Mouse (Mus musculus) layer of hippocampus, postnatal 36 days (tissue): Measurements from ENCODE around the gene Zfp219. TPM values are rescaled to one million over a fixed set of nuclear protein-coding genes. Genes with fewer than 3 reads are reported as not detected.

ENCODE experiments used
- DNase-seq, 2 experiments: peaks; one replicate each; pipeline ENCODE4 v3.0.0; 2022
- total RNA-seq, 2 experiments: library from RNA; stranded (reverse); gene quantifications; 2 replicates each; pipeline ENCODE4 v1.2.3; 2021

The Zfp219 gene
- total RNA-seq, 2 experiments from 2014 or later, result 42.5 to 44.4 TPM

- no peak for DNase-seq
Measured at GRCm38 (mm10) chr14:52018248-52019050, 2.1 kb downstream of the Zfp219 start.

GRCm38 (mm10) chr14:52017662-52018061 is 2.9 kb downstream of the Zfp219 start:
- DNase-seq, result no peak

- DNase-seq, result no peak
Measured at GRCm38 (mm10) chr14:52016625-52017405, 3.7 kb downstream of the Zfp219 start.

GRCm38 (mm10) chr14:52015445-52016100 is 5.0 kb downstream of the Zfp219 start, which contains the start of gene Tmem253:
Gene Tmem253, plus strand, starts transcription at chr14:52015658.
- DNase-seq, result no peak

- no peak for DNase-seq
Measured at GRCm38 (mm10) chr14:52014761-52015311, 5.7 kb downstream of the Zfp219 start.

GRCm38 (mm10) chr14:52014271-52014760 is 6.2 kb downstream of the Zfp219 start:
- DNase-seq, result no peak

- no peak for DNase-seq
Measured at GRCm38 (mm10) chr14:52013771-52014219, 6.7 kb downstream of the Zfp219 start.

GRCm38 (mm10) chr14:52013021-52013610 is 7.4 kb downstream of the Zfp219 start:
- DNase-seq, result no peak

- no peak for DNase-seq
Measured at GRCm38 (mm10) chr14:52012553-52012952, 8.0 kb downstream of the Zfp219 start.

- DNase-seq, result no peak
Measured at GRCm38 (mm10) chr14:52012085-52012484, 8.4 kb downstream of the Zfp219 start.

- no peak for DNase-seq
Measured at GRCm38 (mm10) chr14:52011683-52012082, 8.8 kb downstream of the Zfp219 start.

- no peak for DNase-seq
Measured at GRCm38 (mm10) chr14:52010446-52011111, 10.0 kb downstream of the Zfp219 start.

GRCm38 (mm10) chr14:52009841-52010240 is 10.7 kb downstream of the Zfp219 start:
- no peak for DNase-seq

GRCm38 (mm10) chr14:52009361-52009760 is 11.2 kb downstream of the Zfp219 start:
- DNase-seq, result no peak

- peak; percentile 89 to 90 for DNase-seq
Measured at GRCm38 (mm10) chr14:52008321-52009203, 12.0 kb downstream of the Zfp219 start.

- DNase-seq, result no peak
Measured at GRCm38 (mm10) chr14:52006771-52007170, 13.8 kb downstream of the Zfp219 start.

- DNase-seq, result no peak
Measured at GRCm38 (mm10) chr14:52006241-52006640, 14.3 kb downstream of the Zfp219 start.

- no peak for DNase-seq
Measured at GRCm38 (mm10) chr14:52005616-52006015, 14.9 kb downstream of the Zfp219 start.

GRCm38 (mm10) chr14:52005141-52005540 is 15.4 kb downstream of the Zfp219 start:
- no peak for DNase-seq

GRCm38 (mm10) chr14:52003981-52004495 is 16.5 kb downstream of the Zfp219 start:
- DNase-seq, result peak; percentile 76
